12 mouse cellular contexts compared by ENCODE assay signal in the genomic region with DNA sequence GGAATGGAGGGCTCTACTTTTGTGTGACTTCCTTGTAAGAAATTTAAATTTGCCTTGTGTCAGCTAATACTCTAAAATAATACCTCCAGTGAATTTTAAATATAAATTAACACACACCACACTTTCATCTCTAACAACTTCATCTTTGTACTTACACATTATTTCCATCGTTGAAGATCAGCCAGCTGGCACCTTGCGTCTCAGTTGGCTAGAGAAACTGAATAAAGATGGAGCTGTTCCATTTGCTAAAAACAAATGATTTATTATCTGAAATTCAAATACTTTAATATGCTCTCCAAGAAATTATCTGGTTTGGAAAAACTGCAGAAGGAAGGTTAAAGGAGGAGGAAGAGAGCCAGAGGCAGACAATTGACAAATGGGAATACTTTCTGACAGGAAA.
A peak's percentile ranks its signal among the peaks of the same experiment; 100 is the strongest.
DNase-seq lines count a peak whose midpoint lies in the region; ATAC-seq and TF ChIP-seq lines count a peak whose summit lies in the region.
"Had no signal": no experiment of that assay in that cellular context is flagged by ENCODE, and none has a peak within 500 bp of the region (broad histone marks: within the 10 kb centered on the region; RNA-seq: fewer than 3 reads in every experiment).

No protein-coding gene starts in this region.

- no peak overlapping the region for H3K4me3 ChIP-seq in embryonic facial prominence, embryonic 14.5 days (ENCODE audit: low read depth, low read length)
- H3K4me3 ChIP-seq in embryonic facial prominence, embryonic 10.5 days, result no peak overlapping the region
- no peak overlapping the region for H3K4me3 ChIP-seq in stomach, embryonic 16.5 days (replicated peaks; ENCODE audit: low read length)
- no peak overlapping the region for H3K4me3 ChIP-seq in stomach, postnatal 0 days (ENCODE audit: low read depth, low read length)
- H3K4me3 ChIP-seq in hindbrain, postnatal 0 days (ENCODE audit: low read length), result no peak overlapping the region
- H3K4me3 ChIP-seq: midbrain, embryonic 12.5 days had no signal

- no peaks in the 10 kb centered on the region for H3K36me3 ChIP-seq in embryonic facial prominence, embryonic 14.5 days (ENCODE audit: control insufficient read depth, insufficient read depth, low read length)
- no peaks in the 10 kb centered on the region for H3K36me3 ChIP-seq in embryonic facial prominence, embryonic 10.5 days (replicated peaks)
- H3K36me3 ChIP-seq in stomach, embryonic 16.5 days (ENCODE audit: control insufficient read depth, insufficient read depth, low read length), result no peaks in the 10 kb centered on the region
- no peaks in the 10 kb centered on the region for H3K36me3 ChIP-seq in stomach, postnatal 0 days (ENCODE audit: control insufficient read depth, insufficient read depth, low read length)
- no peaks in the 10 kb centered on the region for H3K36me3 ChIP-seq in hindbrain, postnatal 0 days (ENCODE audit: insufficient read depth, low read length)
- H3K36me3 ChIP-seq: midbrain, embryonic 12.5 days had no signal

- H3K9me3 ChIP-seq in embryonic facial prominence, embryonic 14.5 days (ENCODE audit: control insufficient read depth, low read length), result no peaks in the 10 kb centered on the region
- no peaks in the 10 kb centered on the region for H3K9me3 ChIP-seq in embryonic facial prominence, embryonic 10.5 days
- H3K9me3 ChIP-seq in stomach, embryonic 16.5 days (replicated peaks; ENCODE audit: control insufficient read depth, low read length), result no peaks in the 10 kb centered on the region
- H3K9me3 ChIP-seq in stomach, postnatal 0 days (ENCODE audit: control insufficient read depth, low read length), result no peaks in the 10 kb centered on the region
- no peaks in the 10 kb centered on the region for H3K9me3 ChIP-seq in hindbrain, postnatal 0 days (ENCODE audit: low read length)
- H3K9me3 ChIP-seq: midbrain, embryonic 12.5 days had no signal

- H3K4me2 ChIP-seq in embryonic facial prominence, embryonic 14.5 days (ENCODE audit: low read depth, low read length), result no peak overlapping the region
- H3K4me2 ChIP-seq in stomach, embryonic 16.5 days (ENCODE audit: low read depth, low read length), result no peak overlapping the region
- no peak overlapping the region for H3K4me2 ChIP-seq in stomach, postnatal 0 days (replicated peaks; ENCODE audit: low read depth)
- H3K4me2 ChIP-seq in hindbrain, postnatal 0 days (ENCODE audit: low read depth, low read length), result no peak overlapping the region
- H3K4me2 ChIP-seq: midbrain, embryonic 12.5 days had no signal

- no peaks in the 10 kb centered on the region for H3K4me1 ChIP-seq in embryonic facial prominence, embryonic 14.5 days (ENCODE audit: control insufficient read depth, insufficient read depth, low read length)
- no peaks in the 10 kb centered on the region for H3K4me1 ChIP-seq in embryonic facial prominence, embryonic 10.5 days
- H3K4me1 ChIP-seq in stomach, embryonic 16.5 days (ENCODE audit: control insufficient read depth, insufficient read depth, low read length), result no peaks in the 10 kb centered on the region
- H3K4me1 ChIP-seq in stomach, postnatal 0 days (replicated peaks; ENCODE audit: control insufficient read depth, insufficient read depth), result no peaks in the 10 kb centered on the region
- no peaks in the 10 kb centered on the region for H3K4me1 ChIP-seq in hindbrain, postnatal 0 days (ENCODE audit: insufficient read depth, low read length)
- H3K4me1 ChIP-seq: midbrain, embryonic 12.5 days had no signal

- no peak for TF ChIP-seq CTCF in stomach, postnatal 0 days (IDR thresholded peaks at IDR 0.05; ENCODE audit: low read depth)
- no peak for TF ChIP-seq CTCF in hindbrain, postnatal 0 days (IDR thresholded peaks at IDR 0.05; ENCODE audit: low read depth)

- H3K27me3 ChIP-seq in embryonic facial prominence, embryonic 14.5 days (replicated peaks; ENCODE audit: control insufficient read depth, insufficient read depth, low read length), result no peaks in the 10 kb centered on the region
- H3K27me3 ChIP-seq in embryonic facial prominence, embryonic 10.5 days (replicated peaks; ENCODE audit: low read depth, poor library complexity, severe bottlenecking), result no peaks in the 10 kb centered on the region
- no peaks in the 10 kb centered on the region for H3K27me3 ChIP-seq in stomach, embryonic 16.5 days (ENCODE audit: control insufficient read depth, insufficient read depth, low read length)
- no peaks in the 10 kb centered on the region for H3K27me3 ChIP-seq in stomach, postnatal 0 days (ENCODE audit: control insufficient read depth, insufficient read depth, low read length)
- no peaks in the 10 kb centered on the region for H3K27me3 ChIP-seq in hindbrain, postnatal 0 days (ENCODE audit: insufficient read depth, low read length)
- H3K27me3 ChIP-seq: midbrain, embryonic 12.5 days had no signal

- 86% methylated on average over 2 of the region's 2 CpGs for WGBS in embryonic facial prominence, embryonic 14.5 days
- 95% methylated on average over 2 of the region's 2 CpGs for WGBS in embryonic facial prominence, embryonic 10.5 days
- 54% methylated on average over 2 of the region's 2 CpGs for WGBS in stomach, embryonic 16.5 days
- 53% methylated on average over 2 of the region's 2 CpGs for WGBS in stomach, postnatal 0 days
- WGBS in hindbrain, postnatal 0 days, result 66% methylated on average over 2 of the region's 2 CpGs

- no peak for ATAC-seq in embryonic facial prominence, embryonic 14.5 days (ENCODE audit: low read depth)
- 0 out of 2 replicates have a peak, but pooled peaks have one; percentile 10 for ATAC-seq in stomach, embryonic 16.5 days (ENCODE audit: insufficient read depth, low FRiP score)
- ATAC-seq in stomach, postnatal 0 days (ENCODE audit: low FRiP score, low TSS enrichment), result no peak
- ATAC-seq in hindbrain, postnatal 0 days, result no peak
- ATAC-seq: inflammation-experienced regulatory T-cells, adult 6 months had no signal

- H3K27ac ChIP-seq in embryonic facial prominence, embryonic 14.5 days (replicated peaks; ENCODE audit: low read depth, low read length), result no peak overlapping the region
- no peak overlapping the region for H3K27ac ChIP-seq in embryonic facial prominence, embryonic 10.5 days (replicated peaks)
- H3K27ac ChIP-seq in stomach, embryonic 16.5 days (ENCODE audit: low read length), result no peak overlapping the region
- H3K27ac ChIP-seq in stomach, postnatal 0 days (replicated peaks), result no peak overlapping the region
- H3K27ac ChIP-seq in hindbrain, postnatal 0 days, result no peak overlapping the region
- H3K27ac ChIP-seq: midbrain, embryonic 12.5 days had no signal

- no peak overlapping the region for H3K9ac ChIP-seq in embryonic facial prominence, embryonic 14.5 days (ENCODE audit: low read depth, low read length)
- no peak overlapping the region for H3K9ac ChIP-seq in stomach, embryonic 16.5 days (ENCODE audit: low read length)
- H3K9ac ChIP-seq in stomach, postnatal 0 days (ENCODE audit: low read length), result no peak overlapping the region
- H3K9ac ChIP-seq in hindbrain, postnatal 0 days (replicated peaks; ENCODE audit: low read length), result no peak overlapping the region
- H3K9ac ChIP-seq: midbrain, embryonic 12.5 days had no signal

- no peak for TF ChIP-seq EP300 in stomach, postnatal 0 days (optimal IDR thresholded peaks at IDR 0.05)

- DNase-seq in embryonic facial prominence, embryonic 14.5 days (ENCODE audit: low spot score), result peak; percentile 30
- no peak for DNase-seq in embryonic facial prominence, embryonic 10.5 days (ENCODE audit: low spot score)
- peak; percentile 6 to 21 for DNase-seq in layer of hippocampus, adult 18-20 months (ENCODE audit: low spot score in 2 of 2)
- no peak for DNase-seq in layer of hippocampus, postnatal 36 days
- no peak for DNase-seq in stomach, postnatal 0 days (ENCODE audit: low spot score)
- DNase-seq in telencephalon, adult 2 months (ENCODE audit: low read depth, low spot score), result peak; percentile 39
- no peak for DNase-seq in hindbrain, postnatal 0 days (ENCODE audit: low spot score)
- DNase-seq: kidney, postnatal 36 days; thymus, adult 2 months had no signal

Comparison
In these comparisons a context has a peak if more than half of its experiments do, and no peak if none do; other contexts are left out.
1. DNase-seq: peak in embryonic facial prominence, embryonic 14.5 days (single experiment), layer of hippocampus, adult 18-20 months (2 of 2) and telencephalon, adult 2 months (single experiment); none in embryonic facial prominence, embryonic 10.5 days (single experiment), layer of hippocampus, postnatal 36 days (0 of 2), stomach, postnatal 0 days (single experiment) and hindbrain, postnatal 0 days (single experiment).